Mouse (Mus musculus): ENCODE data around the gene Ubd.
"Not testable (repeated sequence)": the region's sequence is repeated elsewhere in the genome, so short reads cannot be mapped to it uniquely, and the experiment has no call there.

Ubd gene

GRCm38 (mm10) chr17:37193656-37194055 lies at the start of gene Ubd:
Gene Ubd, plus strand, starts transcription at chr17:37193892.
- no peak for DNase-seq

DNA sequence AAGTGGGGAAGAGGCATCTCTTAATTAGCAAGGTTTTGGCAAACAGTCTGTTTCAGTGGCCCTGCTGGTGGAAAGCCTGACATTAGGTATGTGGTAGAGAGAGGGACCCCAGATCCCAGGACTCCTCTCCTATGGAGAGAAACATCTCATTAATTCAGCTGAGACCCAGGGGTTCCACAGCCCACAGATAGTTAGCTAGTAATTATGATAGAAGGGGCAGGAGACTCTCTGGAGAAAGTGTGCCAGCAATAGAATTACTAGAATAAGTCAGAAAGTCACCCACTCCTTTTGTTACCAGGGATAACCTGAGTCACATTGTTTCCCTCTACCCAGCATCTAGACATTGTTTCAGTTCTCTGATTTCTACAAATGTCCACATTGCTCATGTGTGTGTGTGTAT lies 32.3 kb upstream of the Ubd start, which contains the start of gene Olfr93:
TSS of gene Olfr93 (minus strand) at position 101 of the 400 bp plus-strand sequence.
- DNase-seq, result no peak

- DNase-seq, result no peak
These were observed 8.2 kb upstream of the Ubd start for GRCm38 (mm10) chr17:37185474-37185873.

- peak; percentile 10 for DNase-seq
These were observed 3.0 kb upstream of the Ubd start for GRCm38 (mm10) chr17:37190711-37191110.

GRCm38 (mm10) chr17:37193032-37193431 lies 660 bp upstream of the Ubd start:
- DNase-seq, result no peak

DNA sequence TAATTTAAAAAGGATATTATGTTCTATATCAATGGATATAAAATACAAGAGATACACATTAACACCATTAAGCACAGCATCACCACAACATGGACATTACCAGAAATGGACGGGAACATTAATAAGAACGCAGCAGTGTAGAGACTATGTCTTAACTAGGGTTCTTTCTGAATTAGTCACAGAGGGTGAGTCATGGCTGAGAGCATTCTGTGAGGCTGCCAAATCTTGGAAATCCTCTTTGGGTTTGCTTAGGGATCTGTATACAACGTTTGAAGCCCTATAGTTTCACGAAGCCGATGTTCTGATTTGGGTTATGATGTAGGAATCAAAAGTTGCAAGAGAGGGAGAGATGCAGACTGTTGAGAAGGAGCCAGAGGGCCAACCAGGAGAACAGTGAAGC lies 1.1 kb downstream of the Ubd start:
- no peak for DNase-seq

DNA sequence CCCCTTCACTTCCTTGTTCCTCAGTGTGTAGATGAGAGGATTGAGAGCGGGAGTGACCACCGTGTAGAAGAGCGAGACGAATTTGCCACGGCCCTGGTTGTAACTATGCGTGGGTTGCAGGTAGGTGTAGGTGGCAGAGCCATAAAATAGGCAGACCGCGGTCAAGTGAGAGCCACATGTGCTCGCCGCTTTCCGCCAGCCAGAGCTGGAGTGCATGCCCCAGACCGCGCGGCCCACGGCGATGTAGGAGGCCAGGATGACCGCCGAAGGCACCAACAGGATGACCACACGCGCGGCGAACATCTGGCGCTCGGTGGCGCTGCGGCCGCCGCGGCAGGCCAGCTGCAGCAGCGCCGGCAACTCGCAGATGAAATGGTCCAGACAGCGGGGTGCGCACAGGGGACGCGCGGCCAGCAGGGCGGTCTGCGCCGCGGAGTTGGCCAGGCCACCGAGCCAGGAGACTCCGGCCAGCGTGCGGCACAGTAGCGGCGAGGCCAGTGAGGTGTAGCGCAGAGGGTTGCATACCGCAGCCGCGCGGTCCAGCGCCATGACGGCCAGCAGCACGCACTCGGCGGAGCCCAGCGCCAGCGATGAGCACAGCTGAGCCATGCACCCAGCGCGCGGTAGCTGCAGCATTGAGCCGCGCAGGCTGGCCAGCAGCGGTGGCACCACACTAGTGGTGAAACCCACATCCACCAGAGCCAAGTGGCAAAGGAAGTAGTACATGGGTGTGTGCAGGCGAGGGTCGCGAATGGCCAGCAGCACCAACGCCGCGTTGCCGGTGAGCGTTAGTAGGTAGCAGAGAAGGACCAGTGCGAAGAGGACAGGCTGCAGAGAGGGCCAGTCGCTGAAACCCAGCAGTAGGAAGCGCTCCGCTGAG lies 3.4 kb downstream of the Ubd start:
- no peak for DNase-seq

DNA sequence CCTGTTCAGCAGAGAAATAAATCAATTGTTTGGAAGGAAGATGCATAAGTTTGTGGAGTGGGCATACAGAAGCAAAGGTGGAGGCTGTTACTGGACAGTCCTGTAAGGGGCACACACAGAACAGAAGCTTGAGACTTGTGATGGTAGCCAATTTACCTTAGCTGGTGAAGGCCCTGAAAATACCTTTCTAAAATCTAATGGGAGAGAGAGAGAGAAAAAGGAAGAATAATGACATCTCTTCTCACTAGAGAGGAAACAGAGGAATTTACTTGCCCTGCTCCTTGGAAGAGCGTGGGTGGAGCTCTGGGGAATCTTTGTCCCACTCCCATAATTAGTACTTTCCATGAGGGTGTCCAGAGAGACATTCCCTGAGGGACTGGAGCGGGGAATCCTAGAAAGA lies 7.2 kb downstream of the Ubd start, which contains the start of gene Olfr94:
TSS of gene Olfr94 (minus strand) at position 101 of the 400 bp plus-strand sequence.
- no peak for DNase-seq

- DNase-seq, result peak; percentile 56
These were observed 9.7 kb downstream of the Ubd start for GRCm38 (mm10) chr17:37203206-37203916.

DNA sequence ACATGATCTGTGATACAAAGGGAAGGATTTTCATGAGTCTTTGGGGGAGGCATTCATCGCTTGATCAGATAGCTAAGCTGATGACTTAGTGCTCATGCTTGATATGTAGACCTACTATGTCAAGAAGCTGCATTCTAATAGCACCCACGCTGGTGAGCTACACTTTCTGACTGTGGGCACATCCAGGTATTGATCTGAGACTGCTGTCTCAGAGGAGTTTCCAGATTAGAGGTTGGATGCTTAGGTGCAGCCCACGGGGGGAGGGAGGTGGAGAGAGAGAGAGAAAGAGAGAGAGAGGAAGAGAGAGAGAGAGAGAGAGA lies 10.2 kb downstream of the Ubd start:
- DNase-seq, result no peak

GRCm38 (mm10) chr17:37210884-37211768 lies 17.4 kb downstream of the Ubd start:
- DNase-seq, result no peak

DNA sequence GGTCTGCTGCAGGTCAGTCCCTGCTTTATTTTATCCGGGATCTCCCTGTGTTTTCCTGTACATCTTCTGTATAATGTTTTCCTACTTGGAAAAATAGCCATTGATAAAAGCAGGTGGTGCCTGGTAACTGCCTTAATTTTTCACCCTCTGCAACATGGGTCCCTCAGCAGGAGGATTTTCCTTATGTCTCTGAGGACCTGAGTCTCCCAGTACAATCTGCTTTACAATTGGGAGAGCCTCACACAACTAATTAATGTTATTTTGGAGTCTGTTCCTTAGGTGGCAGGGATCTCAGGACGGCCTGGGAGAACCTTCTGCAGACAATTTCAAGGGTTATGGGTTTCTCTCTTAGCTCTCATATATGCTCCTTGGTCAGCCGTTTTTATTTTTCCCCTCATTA lies 19.3 kb downstream of the Ubd start, which contains the start of gene Olfr95:
TSS of gene Olfr95 (minus strand) at position 101 of the 400 bp plus-strand sequence.
- DNase-seq, result no peak

GRCm38 (mm10) chr17:37218486-37218885 lies 24.8 kb downstream of the Ubd start:
- no peak for DNase-seq

- DNase-seq, result no peak
These were observed 26.2 kb downstream of the Ubd start, which contains the start of gene Olfr96 for GRCm38 (mm10) chr17:37219846-37220245. Gene Olfr96, plus strand, starts transcription at chr17:37220146.

DNA sequence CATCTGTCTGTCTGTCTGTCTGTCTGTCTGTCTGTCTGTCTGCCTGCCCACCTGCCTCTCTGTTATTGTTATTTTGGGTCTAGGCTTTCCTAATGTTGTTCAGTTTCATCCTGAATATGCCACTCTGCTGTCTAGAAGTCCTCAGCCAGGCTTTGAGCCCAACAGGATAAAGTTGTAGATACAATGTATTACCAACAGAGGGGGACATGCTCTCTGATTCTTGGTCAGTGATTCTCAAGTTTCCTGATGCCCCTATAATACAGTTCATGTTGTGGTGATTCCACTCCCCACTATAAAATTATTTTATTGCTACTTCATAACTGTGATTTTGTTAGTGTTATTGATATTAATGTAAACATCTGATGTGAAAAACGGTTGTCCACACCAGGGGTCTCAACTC lies 28.2 kb downstream of the Ubd start:
- DNase-seq, result no peak

- not testable (repeated sequence) for DNase-seq
These were observed 43.5 kb downstream of the Ubd start, which contains the start of gene Olfr97 for GRCm38 (mm10) chr17:37237230-37237629. Gene Olfr97, minus strand, starts transcription at chr17:37237330.

GRCm38 (mm10) chr17:37242198-37242597 lies 48.5 kb downstream of the Ubd start:
- DNase-seq, result no peak

Measured in cerebellum, adult 11 months (tissue).